Mouse (Mus musculus): ENCODE data around the gene Smim4.

Smim4 gene

DNA sequence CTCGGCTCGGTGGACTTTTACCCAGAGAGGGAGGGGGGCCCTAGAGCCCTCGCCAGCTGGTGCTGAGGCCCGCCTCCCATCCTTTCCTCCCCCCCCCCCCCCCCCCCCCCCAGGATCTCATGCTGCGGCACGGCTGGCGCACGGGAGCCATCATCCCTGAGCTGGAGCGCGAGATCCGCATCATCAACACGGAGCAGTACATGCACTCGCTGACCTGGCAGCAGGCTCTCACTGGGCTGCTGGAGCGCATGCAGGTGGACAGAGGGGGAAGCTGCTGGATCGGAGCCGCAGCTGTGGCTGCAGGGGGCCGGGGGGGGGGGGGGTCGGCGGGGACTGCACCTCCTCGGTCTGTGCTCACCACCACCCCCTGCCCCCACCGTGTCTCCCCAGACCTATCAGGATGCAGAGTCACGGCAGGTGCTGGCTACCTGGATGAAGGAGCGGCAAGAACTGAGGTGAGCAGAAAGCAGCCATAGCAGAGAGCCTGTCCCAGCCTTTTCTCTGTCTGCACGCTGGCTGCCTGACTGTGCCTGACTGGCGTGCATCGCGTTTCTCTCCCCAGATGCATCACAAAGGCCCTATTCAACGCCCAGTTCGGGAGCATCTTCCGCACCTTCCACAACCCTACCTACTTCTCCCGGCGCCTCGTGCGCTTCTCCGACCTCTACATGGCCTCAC, 9.6 kb upstream of the Smim4 start:
- DNase-seq, result no peak

DNA sequence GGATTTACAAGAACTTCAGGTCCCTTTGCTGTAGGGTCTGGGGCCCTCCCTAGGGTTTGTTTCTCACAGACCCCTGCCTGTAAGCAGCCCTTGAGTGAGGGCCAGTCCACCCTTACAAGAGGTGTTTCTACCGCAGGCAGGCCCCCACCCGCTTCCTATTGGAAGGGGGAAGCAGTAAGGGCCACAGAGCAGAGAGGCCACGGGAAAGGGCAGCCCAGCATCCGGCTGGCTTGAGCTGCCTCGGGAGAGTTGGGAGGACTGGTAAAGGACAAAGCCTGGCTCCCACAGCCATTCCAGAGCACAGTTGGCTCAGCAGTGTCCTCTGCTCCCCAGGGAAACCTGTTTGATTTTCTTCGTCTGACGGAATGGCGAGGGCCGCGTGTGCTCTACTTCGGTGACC, 9.0 kb upstream of the Smim4 start:
- DNase-seq, result no peak

- no peak for DNase-seq
Measured at GRCm38 (mm10) chr14:31137281-31137595, 8.5 kb upstream of the Smim4 start.

DNA sequence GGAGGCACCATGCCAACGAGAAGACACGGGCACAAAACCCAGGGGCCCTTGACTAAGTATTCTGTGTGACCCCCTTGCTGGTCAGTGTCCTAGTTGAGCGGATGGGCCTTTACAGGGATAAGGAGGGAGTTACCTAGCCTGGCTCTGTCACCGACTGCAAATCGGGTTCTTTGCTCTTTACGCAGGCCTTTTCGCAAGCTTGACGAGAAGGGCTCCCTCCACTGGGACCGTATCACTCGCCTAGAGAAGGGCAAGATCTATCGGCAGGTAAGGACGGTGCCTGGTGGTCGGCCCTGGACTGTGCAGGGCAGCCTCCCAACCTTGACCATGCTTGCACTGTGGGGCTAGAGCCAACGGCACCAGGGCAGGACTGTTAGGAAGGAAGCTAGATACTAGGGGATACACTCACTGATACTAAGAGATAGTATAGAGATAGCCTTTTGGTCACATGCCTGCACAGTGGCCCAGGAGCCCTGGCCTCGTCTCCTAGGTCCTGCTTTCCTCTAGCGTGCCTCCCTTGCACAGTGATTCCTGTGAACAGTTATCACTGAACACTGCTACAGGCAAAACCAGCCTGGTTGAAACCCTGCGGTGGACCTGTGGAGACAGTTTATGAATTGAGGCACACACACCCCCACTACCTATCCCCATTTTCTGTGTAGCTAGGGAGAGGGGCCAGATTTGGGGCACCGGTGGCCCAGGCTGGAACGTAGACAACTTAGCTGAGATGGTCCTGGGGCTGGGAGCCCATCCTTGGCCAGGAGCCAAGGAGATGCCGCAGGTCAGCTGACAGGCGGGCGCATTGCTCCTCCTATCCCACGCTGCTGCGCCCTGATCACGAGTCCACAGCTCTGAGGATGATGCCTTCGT, 7.9 kb upstream of the Smim4 start:
- DNase-seq, result no peak

GRCm38 (mm10) chr14:31135495-31136410, 7.0 kb upstream of the Smim4 start:
- DNase-seq, result no peak

DNA sequence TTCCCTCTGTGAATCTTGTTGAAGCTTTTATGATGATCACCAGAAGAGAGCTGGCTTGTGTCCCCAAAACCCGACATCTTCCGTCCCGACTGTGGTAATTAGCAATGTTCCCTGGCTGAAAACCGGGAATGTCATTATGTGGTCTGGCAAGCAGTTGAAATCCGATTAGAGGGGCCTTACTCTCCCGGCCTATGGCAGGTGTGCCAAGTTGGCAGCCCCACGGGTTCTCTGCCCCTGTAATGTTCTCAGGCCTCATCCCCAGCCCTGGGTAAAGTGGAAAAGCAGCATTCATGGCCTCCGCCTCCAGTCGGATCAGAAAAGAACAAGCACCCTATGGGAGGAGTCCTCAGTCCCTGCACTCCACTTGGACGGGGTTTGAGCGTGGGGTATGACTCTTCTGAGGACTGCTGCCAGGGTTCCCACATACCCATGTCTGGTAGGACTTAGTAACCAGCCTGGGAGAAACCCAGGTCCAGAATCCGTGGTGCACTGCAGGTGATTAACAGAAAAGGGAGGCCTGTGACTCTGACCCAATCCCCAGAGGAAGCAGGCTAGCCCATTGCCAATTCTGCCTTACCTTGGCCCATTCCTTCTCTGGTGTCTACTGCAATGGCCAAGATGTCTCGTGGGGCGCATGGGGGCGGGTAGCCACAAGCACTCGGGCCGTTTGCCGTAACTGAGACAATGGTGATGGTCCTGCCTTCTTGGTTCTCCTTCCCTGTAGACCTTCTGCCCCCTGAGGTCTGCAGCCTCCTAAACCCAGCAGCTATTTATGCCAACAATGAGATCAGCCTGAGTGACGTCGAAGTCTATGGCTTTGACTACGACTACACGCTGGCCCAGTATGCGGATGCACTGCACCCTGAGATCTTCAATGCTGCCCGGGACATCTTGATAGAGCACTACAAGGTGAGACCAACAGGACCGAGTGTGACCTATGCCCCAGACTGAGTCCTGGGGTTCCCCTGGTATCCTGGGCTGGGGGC, 5.6 kb upstream of the Smim4 start:
- DNase-seq, result no peak

DNA sequence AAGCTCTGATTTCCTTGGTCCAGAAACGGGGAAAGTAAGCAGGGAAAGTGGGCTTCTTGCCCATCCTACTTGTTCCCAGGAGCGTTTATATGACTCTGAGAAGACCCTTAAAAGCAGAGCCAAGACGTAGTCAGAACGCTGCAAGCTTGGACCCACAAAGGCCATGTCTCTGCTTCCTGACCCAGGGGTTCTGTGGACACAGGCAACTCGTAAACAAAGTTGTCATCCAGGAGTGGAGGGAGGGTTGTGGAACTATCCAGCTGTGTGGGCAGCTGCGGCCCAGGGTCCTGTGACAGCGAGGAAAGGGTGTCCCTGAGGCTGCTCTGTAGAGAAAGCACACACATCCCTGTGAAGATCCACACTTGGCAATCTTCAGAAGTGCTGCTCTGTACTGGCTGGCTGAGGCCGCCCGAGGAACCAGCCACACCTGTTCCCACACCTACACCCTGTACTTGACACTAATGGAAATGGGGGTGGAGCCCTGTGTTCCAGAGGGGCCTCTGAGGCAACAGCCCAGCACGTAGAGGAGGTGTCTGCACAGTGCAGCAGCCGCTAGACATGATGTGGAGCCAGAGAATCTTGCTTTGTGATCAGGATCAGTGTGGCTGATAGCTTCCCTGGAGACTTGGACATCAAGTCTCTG, 4.4 kb upstream of the Smim4 start:
- DNase-seq, result no peak

DNA sequence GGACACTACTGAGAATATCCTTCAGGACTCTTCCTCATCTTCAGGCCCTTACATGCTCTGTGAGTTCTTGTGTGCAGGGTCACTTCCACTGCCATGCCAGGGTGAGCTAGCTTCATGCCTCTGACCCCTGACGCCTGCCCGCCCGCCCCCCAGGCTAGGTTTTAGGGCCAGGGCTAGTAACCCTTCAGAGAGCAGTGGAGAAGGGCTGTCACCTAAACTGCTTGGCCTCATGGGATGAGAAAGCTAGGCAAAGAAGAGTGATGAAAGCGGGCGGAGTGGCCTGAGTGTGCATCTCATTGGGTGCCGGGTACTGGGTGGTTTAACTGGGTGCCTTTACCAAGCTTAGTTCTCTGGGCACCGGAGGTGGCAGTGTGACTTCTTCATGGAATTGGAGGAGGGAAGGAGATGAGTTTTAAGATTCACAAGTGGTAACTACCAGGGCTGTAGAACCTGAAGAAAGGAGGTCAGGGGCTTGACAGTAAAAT, 3.8 kb upstream of the Smim4 start:
- no peak for DNase-seq

DNA sequence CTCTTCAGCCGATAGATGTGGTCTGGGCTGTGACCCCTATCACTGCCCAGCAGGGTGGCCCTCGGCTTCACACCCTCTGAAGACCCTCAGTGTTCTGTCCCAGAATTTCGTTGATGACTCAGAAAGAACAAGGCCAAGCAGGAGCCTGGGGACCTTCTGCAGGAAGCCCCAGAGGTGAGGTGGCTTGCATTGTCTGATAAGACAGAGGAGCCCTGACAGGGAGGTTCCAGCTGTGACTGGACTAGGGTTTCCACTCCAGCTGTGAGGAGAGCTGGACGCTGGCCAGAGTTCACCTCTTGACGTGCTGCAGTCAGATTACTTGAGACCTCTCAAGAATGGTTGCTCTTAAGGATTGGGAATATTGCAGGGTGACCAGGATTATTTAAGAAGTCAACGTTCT, 3.3 kb upstream of the Smim4 start:
- no peak for DNase-seq

- no peak for DNase-seq
Measured at GRCm38 (mm10) chr14:31131272-31131821, 2.6 kb upstream of the Smim4 start.

DNA sequence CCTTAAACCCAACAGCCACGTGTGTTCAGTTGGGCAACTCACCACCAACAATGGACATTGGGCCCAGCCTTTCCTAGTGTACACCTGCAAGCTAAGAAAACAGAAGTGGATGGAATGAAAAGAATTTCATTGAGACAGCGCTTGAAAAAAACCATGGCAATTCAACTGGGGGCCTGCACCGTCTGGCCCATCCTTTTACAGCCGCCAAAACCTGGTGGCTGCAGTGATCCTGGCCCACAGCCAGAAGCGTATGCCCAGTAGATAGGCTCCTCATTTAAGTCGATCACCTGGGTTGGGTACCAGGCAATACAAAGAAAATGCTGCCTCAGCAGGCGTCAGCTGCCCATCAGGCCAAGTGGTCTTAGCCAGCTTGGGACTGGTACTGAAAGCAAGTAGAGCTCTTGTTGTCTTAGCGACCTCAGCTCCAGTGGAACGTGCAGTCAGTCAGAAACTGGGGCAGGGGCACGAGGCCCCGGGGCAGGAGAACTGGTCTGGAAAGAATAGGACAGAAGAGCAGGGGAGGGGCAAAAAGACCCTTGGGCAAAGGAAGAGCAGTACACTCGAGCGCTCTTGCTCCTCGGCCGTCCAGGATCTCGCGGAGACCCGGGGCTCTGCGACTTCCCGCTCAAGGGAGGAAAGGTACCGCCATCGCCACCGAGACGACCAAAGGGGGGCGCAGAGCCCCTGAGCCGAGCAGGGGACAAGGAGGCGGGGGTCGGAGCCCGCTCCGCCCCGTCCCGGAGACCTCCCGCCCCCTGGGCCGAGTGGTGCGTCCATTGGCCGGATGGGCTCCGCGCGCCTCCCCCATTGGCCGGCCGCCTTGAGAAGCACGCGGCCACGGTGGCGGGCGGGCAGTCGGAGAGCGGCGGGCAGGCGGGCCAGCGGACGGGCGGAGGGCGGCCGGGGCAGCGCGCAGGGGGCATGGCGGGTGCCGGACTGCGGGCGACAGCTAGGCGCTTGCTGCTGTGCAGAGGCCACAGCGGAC, 1.8 kb upstream of the Smim4 start, which contains the start of gene Nt5dc2:
TSS of gene Nt5dc2 (plus strand) at position 818 of the 985 bp plus-strand sequence.
- DNase-seq, result no peak

- DNase-seq, result no peak
Measured at GRCm38 (mm10) chr14:31129326-31130235, 825 bp upstream of the Smim4 start.

DNA sequence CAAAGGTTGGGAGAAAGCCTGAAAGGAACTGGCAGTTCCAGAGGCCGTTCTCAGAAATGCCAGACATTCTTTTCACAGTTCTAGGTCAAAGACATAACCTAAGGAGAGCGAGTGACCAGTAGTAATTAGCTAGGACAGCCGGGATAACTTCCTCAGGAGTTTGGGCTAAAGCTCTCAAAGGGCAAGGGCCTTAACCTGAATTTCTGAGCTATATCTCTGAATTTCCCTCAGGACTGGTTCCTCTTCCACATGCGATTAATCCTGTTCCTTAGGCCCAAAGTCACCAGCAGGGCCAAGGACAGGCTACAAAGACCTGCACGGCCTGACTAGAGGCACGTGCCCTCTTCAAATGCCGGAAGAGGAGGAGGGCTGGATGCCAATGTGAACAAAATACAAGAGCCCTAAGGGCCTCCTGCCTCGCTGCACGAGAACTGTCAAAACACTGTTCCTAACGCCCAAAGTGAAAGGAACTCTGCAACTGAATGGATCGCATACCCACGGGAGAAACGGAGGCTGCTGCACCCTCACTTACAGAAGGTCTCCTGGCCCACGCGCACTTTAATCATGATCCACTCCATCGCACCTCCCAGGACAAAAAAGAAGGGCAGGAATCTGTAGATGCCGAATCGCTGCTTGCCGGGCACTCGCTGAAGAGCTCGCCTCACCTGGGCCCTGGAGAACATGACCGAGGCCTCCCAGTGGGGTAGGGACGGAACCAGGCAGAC, 493 bp downstream of the Smim4 start:
- DNase-seq, result no peak

DNA sequence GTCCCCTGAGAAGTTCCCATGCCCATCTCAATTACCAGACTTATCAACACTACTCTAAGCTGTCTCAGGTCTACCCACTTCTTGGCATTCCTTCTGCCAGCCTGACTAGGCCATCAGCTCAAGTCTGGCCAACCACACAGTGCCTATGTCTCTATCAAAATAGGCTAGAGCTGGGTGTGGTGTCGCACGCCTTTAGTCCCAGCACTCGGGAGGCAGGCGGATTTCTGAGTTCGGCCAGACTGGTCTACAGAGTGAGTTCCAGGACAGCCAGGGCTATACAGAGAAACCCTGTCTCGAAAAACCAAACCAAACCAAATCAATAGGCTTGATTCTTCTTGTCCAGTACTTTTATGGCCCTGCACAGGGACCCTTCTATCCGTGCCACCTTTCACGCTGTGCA, 1.9 kb downstream of the Smim4 start:
- no peak for DNase-seq

- no peak for DNase-seq
Measured at GRCm38 (mm10) chr14:31125106-31126075, 3.4 kb downstream of the Smim4 start.

DNA sequence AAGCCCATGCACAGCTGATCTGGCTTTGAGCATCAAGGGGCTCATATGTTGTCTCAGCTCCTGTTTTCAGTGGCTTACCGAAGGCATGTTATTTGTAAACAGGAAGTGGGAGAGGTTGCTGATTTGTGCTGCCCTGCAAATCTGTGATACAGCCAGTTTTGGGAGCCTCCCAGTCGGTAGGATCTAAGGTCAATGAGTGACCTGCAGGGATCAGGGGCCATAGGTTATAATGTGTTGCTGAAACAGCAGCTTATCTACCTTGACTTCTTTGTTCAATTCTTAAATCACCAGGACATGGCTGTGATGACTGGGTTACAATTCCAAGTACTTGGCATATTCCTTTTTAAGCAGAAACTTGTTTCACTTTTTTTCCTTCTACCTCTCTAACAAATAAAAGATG, 13.2 kb downstream of the Smim4 start:
- DNase-seq, result no peak

DNA sequence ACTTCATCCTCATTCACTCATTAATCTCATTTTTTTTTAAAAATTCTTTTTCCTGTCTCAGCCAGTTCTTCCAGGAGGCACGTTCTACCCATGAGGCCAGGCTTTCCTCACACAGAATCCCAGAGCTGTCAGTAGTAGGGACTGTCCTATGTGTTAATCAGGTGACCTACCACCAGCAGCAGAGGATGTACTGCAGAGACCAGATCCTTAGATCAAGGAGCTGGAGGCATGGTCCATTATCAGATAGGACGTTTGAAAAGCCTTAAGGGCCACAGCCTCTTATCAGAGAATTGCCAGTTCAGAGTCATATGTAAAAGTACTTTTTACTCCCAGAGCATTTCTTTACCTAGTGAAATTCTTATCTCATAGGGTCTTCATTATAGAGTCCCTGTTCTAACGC, 14.7 kb downstream of the Smim4 start:
- no peak for DNase-seq
